Mouse (Mus musculus): Measurements from ENCODE around the gene Pou4f2.

Pou4f2 gene

DNA sequence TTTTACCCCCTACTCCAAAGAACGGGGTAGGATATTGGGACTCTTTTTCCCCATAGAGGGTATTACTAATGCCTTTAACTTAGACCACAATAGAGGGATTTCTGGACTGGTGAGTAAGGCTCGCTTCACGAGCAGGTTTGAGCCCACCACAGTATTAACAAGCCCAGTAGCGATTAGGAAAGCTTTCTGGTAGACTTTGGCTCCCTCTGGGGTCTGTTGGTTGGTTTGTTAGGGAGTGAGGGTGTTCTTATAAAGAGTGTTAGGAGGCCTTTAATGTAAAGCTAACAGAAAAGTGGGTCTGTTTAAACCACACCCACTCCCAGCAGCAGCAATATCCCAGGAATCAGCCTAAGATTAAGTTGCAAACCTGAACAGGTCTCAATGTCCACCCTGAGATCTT, 17.2 kb downstream of the Pou4f2 start:
- peak; percentile 32 for DNase-seq (ENCODE audit: low spot score)

DNA sequence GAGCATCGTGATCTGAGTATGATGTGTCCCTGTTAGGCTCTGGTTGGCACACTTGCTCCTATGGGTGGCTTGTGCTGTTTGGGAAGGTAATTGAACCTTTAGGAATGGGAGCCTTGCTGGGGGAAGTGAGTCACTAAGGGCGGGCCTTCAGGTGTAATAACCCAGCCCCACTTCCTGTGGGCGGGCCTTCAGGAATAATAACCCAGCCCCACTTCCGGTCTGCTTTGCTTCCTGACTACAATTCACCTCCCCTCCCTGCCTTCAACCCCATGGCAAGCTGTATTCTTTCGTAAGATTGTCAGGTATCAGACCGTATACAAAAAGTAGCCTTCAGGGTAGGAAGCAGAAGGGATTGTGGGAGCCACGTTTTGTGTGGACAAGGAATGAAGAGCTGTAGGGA, 45.7 kb downstream of the Pou4f2 start:
- no peak for DNase-seq (ENCODE audit: low spot score)
